Mouse (Mus musculus) forebrain, embryonic 16.5 days (tissue): ENCODE measurements around the gene Rnaseh2a. TPM values are rescaled to one million over a fixed set of nuclear protein-coding genes. Genes with fewer than 3 reads are reported as not detected.
A peak's percentile ranks its signal among the peaks of the same experiment; 100 is the strongest.

ENCODE experiments used
- ATAC-seq: fragments of 200-750 bp; cut with Nextera tagmentation; 2 replicates; pipeline ENCODE4 v1.8.0; 2017; ENCODE audit warnings: mild to moderate bottlenecking, moderate library complexity
- H3K27ac ChIP-seq: fragments of 300-500 bp; sonication (generic); 2 replicates; pipeline ENCODE4 v1.5.1; 2014; ENCODE audit warnings: low read length, control low read depth
- H3K27me3 ChIP-seq: fragments of 300-500 bp; sonication (generic); replicated peaks from 2 replicates; pipeline ENCODE4 v1.6.1; 2014; ENCODE audit warnings: low read length; ENCODE audit not compliant: control insufficient read depth, insufficient read depth
- H3K36me3 ChIP-seq: fragments of 300-500 bp; sonication (generic); 2 replicates; pipeline ENCODE4 v1.6.1; 2014; ENCODE audit not compliant: control insufficient read depth, insufficient read depth
- H3K4me1 ChIP-seq: fragments of 300-500 bp; sonication (generic); replicated peaks from 2 replicates; pipeline ENCODE4 v1.6.1; 2014; ENCODE audit warnings: low read length; ENCODE audit not compliant: control insufficient read depth, insufficient read depth
- H3K4me2 ChIP-seq: fragments of 300-500 bp; sonication (generic); 2 replicates; pipeline ENCODE4 v1.6.1; 2014; ENCODE audit warnings: mild to moderate bottlenecking, low read length, control low read depth
- H3K4me3 ChIP-seq: fragments of 300-500 bp; sonication (generic); replicated peaks from 2 replicates; pipeline ENCODE4 v1.5.1; 2014; ENCODE audit warnings: mild to moderate bottlenecking, low read length, control low read depth
- H3K9ac ChIP-seq: fragments of 300-500 bp; sonication (generic); replicated peaks from 2 replicates; pipeline ENCODE4 v1.6.1; 2014; ENCODE audit warnings: low read depth, low read length, control low read depth
- H3K9me3 ChIP-seq: fragments of 300-500 bp; sonication (generic); 2 replicates; pipeline ENCODE4 v1.6.1; 2016; ENCODE audit warnings: low read length; ENCODE audit not compliant: control insufficient read depth
- WGBS: fragments of 180-500 bp; shearing (Covaris S2); extraction: QIAGEN DNeasy Blood & Tissue Kit; methylation state at CpG from one replicate; pipeline ENCODE4 v1.1.7; 2014; 5-methylcytosine and 5-hydroxymethylcytosine counted together
- polyA plus RNA-seq: library from polyadenylated mRNA; unstranded; fragments of >200 nt; fragmentation: Nextera tagmentation; extraction: Ambion mirVana; gene quantifications from 2 replicates; pipeline ENCODE4 v1.2.1, GENCODE M21; 2015

The Rnaseh2a gene
- polyA plus RNA-seq, 1 experiment from 2014 or later = 85.8 TPM

- Histone ChIP-seq H3K4me3 (peak overlapping the region; percentile 40), H3K27me3 (peaks cover 20% of the 10 kb centered on the region)
- WGBS = 3% methylated on average over 42 of the region's 42 CpGs
Measured at GRCm38 (mm10) chr8:84979599-84980421, 10.2 kb upstream of the Rnaseh2a start.

GRCm38 (mm10) chr8:84978248-84978940 is 8.8 kb upstream of the Rnaseh2a start, which contains the start of gene Junb:
Junb (minus strand) TSS chr8:84978718.
- Histone ChIP-seq H3K4me3 (peak within 1 kb of the TSS; percentile 57), H3K27me3 (peaks cover 20% of the 10 kb centered on the region), H3K36me3 (peaks cover 4% of the 10 kb centered on the region; the same call in 1 of the 2 replicates), H3K9me3 (no peaks in the 10 kb centered on the region), H3K9ac (peak within 1 kb of the TSS; percentile 67), H3K4me1 (peaks cover 61% of the 10 kb centered on the region), H3K27ac (peak within 1 kb of the TSS; percentile 12), H3K4me2 (peak within 1 kb of the TSS; percentile 91)
- under 1% methylated on average over 63 of the region's 63 CpGs for WGBS
- ATAC-seq = peak; percentile 51

More at GRCm38 (mm10) chr8:84979599-84980421, 10.2 kb upstream of the Rnaseh2a start:
- Histone ChIP-seq H3K4me2 (peak overlapping the region; percentile 57), H3K27ac (peak overlapping the region; percentile 46), H3K36me3 (peaks cover 4% of the 10 kb centered on the region; the same call in 1 of the 2 replicates), H3K4me1 (peaks cover 64% of the 10 kb centered on the region), H3K9me3 (no peaks in the 10 kb centered on the region), H3K9ac (peak overlapping the region; percentile 51)
- ATAC-seq = peak; percentile 45

DNA sequence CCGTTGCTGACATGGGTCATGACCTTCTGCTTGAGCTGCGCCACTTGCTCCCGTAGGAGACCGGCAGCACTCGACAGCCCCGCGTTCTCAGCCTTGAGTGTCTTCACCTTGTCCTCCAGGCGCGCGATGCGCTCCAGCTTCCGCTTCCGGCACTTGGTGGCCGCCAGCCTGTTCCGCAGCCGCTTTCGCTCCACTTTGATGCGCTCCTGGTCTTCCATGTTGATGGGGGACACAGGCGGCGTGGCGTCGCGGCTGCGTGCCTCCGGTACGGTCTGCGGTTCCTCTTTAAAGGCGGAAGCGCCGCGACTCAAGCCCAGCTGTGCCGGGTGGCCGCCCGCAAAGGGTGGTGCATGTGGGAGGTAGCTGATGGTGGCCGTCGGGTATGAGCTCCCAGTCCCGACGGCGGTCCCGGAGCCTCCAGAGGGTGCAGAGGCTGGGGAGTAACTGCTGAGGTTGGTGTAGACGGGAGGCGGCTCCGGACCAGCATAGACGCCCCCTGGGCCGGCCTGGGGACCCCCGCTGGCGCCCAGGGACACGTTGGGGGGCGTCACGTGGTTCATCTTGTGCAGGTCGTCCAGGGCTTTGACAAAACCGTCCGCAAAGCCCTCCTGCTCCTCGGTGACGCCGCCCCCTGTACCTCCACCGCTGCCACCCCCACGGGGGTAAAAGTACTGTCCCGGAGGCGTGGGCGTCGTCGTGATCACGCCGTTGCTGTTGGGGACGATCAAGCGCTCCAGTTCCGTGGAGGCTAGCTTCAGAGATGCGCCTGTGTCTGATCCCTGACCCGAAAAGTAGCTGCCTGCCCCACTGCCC is 8.1 kb upstream of the Rnaseh2a start:
- H3K9me3 ChIP-seq = no peaks in the 10 kb centered on the region
- 1% methylated on average over 70 of the region's 70 CpGs for WGBS

GRCm38 (mm10) chr8:84976763-84977434 is 7.3 kb upstream of the Rnaseh2a start:
- Histone ChIP-seq H3K36me3 (peaks cover 4% of the 10 kb centered on the region), H3K9ac (peak overlapping the region; percentile 67), H3K27ac (no peak overlapping the region), H3K27me3 (peaks cover 20% of the 10 kb centered on the region), H3K4me1 (peaks cover 62% of the 10 kb centered on the region), H3K4me2 (peak overlapping the region; percentile 91), H3K9me3 (no peaks in the 10 kb centered on the region), H3K4me3 (peak overlapping the region; percentile 57)
- 4% methylated on average over 25 of the region's 25 CpGs for WGBS
- no peak for ATAC-seq

More for the DNA sequence above, 8.1 kb upstream of the Rnaseh2a start:
- Histone ChIP-seq H3K27me3 (peaks cover 20% of the 10 kb centered on the region), H3K4me1 (peaks cover 61% of the 10 kb centered on the region), H3K36me3 (peaks cover 4% of the 10 kb centered on the region; the same call in 1 of the 2 replicates), H3K9ac (peak overlapping the region; percentile 67), H3K27ac (no peak overlapping the region; the same call in 1 of the 2 replicates), H3K4me3 (peak overlapping the region; percentile 57), H3K4me2 (peak overlapping the region; percentile 91)
- ATAC-seq = no peak

DNA sequence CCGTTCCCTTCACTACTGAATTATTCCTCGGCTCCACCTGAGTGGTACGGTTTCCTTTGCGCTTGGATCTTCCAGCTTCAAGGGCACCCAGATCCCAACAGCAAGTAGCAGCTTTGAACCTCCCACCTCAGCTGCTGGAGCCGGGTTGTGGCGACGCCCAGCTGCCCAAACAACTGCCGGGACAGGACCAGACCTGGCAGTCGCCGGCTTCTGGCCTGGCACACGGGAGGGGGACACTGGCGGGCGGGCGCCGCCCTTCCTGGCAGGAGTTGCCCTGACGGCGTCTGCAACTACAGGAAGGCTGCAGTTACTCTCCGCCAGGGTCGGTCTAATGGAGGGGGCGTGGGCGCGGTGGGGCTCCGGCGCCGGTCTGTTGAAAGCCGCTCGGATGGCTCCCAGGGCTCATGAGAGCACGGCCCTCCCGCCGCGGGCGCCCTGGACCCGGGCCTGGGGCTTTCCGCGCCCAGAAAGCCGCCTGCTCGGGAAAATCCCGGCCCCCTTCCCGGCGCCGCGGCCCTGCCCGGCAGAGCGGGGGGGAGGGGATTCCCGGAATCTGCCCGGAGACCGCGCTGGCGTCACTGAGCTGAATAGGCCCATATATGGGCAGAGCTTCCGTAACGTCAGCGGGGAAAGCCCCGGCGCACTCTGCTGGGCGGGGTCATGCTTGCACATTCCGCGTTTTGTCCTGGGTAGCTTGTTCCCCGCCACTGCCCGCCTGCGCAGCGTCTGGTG is 6.6 kb upstream of the Rnaseh2a start:
- 1% methylated on average over 56 of the region's 61 CpGs for WGBS

DNA sequence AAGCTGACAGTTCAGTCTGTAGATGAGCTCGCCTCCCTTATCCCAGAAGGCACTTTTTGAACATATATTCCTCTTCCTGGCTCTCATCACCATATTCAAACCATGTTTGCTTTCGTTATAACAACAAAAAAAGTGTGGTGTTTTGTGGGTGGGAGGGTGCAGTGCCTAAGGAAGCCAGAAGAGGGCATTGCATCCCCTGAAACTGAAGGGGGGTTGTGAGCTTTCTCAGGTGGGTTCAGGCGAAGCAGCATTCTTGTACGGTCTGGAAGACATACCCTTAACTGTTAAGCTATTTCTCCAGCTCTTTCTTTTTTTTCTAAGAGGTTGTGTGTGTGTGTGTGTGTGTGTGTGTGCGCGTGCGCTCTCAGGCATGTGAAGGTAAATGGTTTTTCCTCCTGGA is 5.9 kb upstream of the Rnaseh2a start:
- Histone ChIP-seq H3K4me1 (peaks cover 68% of the 10 kb centered on the region), H3K4me2 (peak overlapping the region; percentile 91; the same call in 1 of the 2 replicates)
- WGBS = 31% methylated on average over 7 of the region's 7 CpGs

More for the DNA sequence above, 6.6 kb upstream of the Rnaseh2a start:
- Histone ChIP-seq H3K4me1 (peaks cover 67% of the 10 kb centered on the region), H3K27me3 (peaks cover 20% of the 10 kb centered on the region), H3K4me3 (peak overlapping the region; percentile 57), H3K4me2 (peak overlapping the region; percentile 91), H3K9ac (peak overlapping the region; percentile 50), H3K9me3 (no peaks in the 10 kb centered on the region), H3K36me3 (peaks cover 8% of the 10 kb centered on the region), H3K27ac (0 out of 2 replicates have a peak overlapping the region, but pooled peaks have one; percentile 2)
- peak; percentile 84 for ATAC-seq

DNA sequence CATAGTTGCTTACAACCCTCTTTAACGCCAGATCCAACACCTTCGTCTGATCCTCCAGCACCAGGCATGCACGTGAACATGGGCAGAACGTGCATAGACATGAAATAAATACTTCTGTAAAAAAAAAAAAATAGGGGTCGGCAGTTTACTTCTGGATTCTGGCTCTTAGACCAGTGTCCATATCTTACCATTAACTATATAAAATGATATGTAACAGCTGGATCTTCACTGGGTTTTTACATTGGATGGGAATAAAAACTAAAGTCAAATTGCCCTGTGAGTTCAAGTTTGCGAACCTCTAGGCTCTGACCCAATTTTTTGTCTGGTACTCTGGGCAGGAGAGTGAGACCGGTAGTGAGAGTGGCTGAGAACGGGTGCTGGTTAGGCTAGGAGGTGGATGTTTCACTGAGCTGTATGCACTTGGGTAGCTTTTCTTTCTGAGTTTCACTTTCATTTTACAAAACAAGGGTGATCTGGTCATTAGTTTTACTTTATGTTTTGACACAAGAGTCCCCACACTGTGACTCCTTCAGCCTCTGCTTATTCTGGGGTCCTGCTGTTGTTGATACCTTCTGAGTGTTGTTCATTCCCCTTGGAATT is 5.1 kb upstream of the Rnaseh2a start:
- ATAC-seq = no peak
- Histone ChIP-seq H3K27me3 (peaks cover 18% of the 10 kb centered on the region), H3K4me3 (no peak overlapping the region), H3K36me3 (peaks cover 8% of the 10 kb centered on the region), H3K4me2 (no peak overlapping the region), H3K4me1 (peaks cover 60% of the 10 kb centered on the region), H3K9me3 (no peaks in the 10 kb centered on the region), H3K9ac (no peak overlapping the region), H3K27ac (no peak overlapping the region)
- 76% methylated on average over 8 of the region's 8 CpGs for WGBS

More for the DNA sequence above, 5.9 kb upstream of the Rnaseh2a start:
- Histone ChIP-seq H3K4me3 (no peak overlapping the region), H3K27me3 (peaks cover 18% of the 10 kb centered on the region), H3K9ac (no peak overlapping the region), H3K36me3 (peaks cover 8% of the 10 kb centered on the region), H3K9me3 (no peaks in the 10 kb centered on the region), H3K27ac (no peak overlapping the region)
- ATAC-seq = no peak
